Mouse (Mus musculus) lung, postnatal 0 days (tissue): Measurements from ENCODE around the gene Hsd17b2.

Experiments used
- CTCF ChIP-seq: IDR thresholded peaks from 2 replicates; pipeline ENCODE4 v1.5.1; 2016; ENCODE audit warnings: antibody characterized with exemption, mild to moderate bottlenecking
- EP300 ChIP-seq: IDR thresholded peaks from 2 replicates; pipeline ENCODE4 v1.6.1; 2016; ENCODE audit warnings: antibody characterized with exemption, mild to moderate bottlenecking, control low read depth

DNA sequence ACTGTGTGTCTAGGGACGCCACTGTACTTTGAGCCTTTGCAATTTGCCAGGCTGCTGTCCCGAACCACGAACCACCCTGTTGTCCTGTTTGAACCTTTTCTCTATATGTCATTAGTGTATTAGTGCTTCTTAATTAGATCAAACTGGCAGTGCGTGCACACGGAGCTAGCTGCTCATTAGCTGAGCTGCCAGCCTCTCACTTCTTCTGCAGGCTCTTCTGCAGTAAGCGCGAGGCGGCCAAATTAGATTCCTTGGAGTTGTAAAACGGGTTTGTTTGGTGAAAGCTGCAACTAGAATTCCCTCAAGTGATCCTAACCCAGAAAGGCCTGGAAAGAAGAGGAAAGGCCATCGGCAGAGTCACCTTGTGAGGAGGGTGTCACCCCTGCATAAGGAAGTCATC lies 997 bp downstream of the Hsd17b2 start:
- TF ChIP-seq CTCF: no peak
- no peak for TF ChIP-seq EP300
